Mouse (Mus musculus) megakaryocyte-erythroid progenitor cell, adult 5 weeks (primary cell): Measurements from ENCODE around the gene Csf1. TPM values are rescaled to one million over a fixed set of nuclear protein-coding genes. Genes with fewer than 3 reads are reported as not detected.

ENCODE experiments used
- polyA plus RNA-seq: library from polyadenylated mRNA; stranded (reverse); fragments of >175 nt; gene quantifications from 2 replicates; pipeline ENCODE4 v1.2.3, GENCODE M21; 2012

Csf1 gene
- polyA plus RNA-seq = 9.2 and 9.7 TPM in 2 replicates

DNA sequence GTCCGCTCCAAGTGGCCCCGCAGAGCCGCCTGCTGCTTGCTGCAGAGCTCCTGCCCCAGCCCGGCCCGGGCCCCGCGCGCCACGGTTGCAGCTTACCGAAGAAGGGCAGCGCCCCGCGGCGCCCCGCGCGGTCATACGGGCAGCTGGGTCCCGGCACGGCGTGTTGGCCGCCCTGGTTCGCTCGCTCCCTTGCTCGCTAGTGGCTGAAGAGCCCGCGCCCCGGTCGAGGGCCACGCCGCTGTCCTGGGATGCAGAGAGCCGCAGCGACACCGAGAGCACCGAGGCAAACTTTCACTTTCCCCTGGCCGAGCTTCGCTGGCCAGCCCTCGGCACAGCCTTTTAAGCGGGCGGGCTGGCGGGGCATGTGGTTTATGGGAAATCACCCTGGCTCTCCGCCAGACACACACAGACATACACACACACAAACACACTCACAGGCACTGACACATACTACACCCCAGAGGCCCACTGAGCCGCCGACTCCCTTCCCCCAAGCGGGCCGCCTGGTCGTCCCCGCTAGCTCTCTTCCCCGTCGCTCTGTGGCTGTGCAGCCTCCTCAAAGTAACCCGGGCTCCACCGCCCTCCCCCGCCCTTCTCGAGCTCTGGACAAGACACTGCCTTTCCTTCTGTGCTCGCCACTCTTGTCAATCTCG is at the start of gene Csf1:
TSS of gene Csf1 (minus strand) at position 541 of the 653 bp plus-strand sequence.

DNA sequence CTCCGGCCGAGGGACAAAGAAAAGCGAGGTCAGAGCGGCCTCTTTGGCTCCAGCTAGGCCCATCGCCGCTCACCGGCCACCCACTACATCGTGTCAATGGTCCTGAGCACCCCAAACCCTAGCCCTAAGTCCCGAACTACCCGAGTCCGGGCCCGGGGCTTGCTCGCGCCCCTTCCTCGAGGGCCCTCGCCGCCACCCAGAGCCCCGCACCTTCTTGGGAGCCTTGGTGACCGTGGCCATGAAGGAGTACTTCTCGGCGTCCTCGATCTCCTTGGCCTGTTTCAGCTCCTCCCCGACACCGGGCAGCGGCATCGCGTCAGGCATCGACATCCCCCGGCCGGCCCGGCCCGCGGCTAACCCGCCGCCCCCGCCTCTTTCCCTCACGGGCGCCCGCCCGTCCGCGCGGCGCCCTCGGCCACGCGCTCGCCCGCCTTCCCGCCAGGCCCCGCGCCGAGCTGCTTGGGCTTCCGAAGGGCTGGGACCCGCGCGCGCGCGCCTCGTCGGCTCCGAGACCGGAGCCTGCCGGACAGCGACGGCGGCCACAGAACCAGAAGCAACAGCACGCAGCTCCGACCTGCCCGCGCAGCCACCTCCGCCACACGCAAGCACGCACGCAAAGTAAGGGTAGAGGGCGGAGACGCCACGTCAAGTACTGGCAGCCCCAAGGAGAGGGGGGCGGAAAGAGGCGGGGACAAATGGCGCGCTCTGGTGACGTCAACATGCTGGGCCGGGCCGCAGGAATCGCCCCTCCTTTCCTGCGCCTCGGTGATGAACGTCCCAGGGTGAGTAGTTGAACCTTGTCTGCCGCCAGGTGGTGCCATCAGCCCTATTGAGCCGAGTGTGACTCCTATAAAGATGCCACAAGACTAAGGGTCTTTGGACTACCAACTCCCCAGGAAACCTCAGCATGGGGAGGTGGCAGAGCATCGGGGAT is 64.1 kb downstream of the Csf1 start, which contains the start of gene Ahcyl1:
TSS of gene Ahcyl1 (minus strand) at position 613 of the 934 bp plus-strand sequence.

Other genes starting within 250 kb of the Csf1 start
- gene Slc6a17, start 242.5 kb downstream of the Csf1 start, polyA plus RNA-seq = 0.03 and 0.65 TPM in 2 replicates
- gene Ubl4b, start 205.4 kb downstream of the Csf1 start, polyA plus RNA-seq = not detected in 2 replicates
- gene Alx3, start 165.4 kb downstream of the Csf1 start, polyA plus RNA-seq = not detected in 2 replicates
- gene Gm10961, start 129.1 kb downstream of the Csf1 start, polyA plus RNA-seq = not detected in 2 replicates
- 20.1 and 20.8 TPM in 2 replicates for gene Strip1, start 128.8 kb downstream of the Csf1 start, polyA plus RNA-seq
- gene Ahcyl1, start 63.9 kb downstream of the Csf1 start, polyA plus RNA-seq = 11.1 and 13.2 TPM in 2 replicates
- gene Eps8l3, start 116.8 kb upstream of the Csf1 start, polyA plus RNA-seq = 0.02 TPM in 1 of 2 replicates, not detected in the other
- gene Gstm5, start 135.4 kb upstream of the Csf1 start, polyA plus RNA-seq = 2.8 and 4.2 TPM in 2 replicates
- gene Gstm7, start 171.3 kb upstream of the Csf1 start, polyA plus RNA-seq = 0.64 and 0.97 TPM in 2 replicates
- not detected in 2 replicates for gene Gstm6, start 183.3 kb upstream of the Csf1 start, polyA plus RNA-seq
- gene Gstm3, start 208.8 kb upstream of the Csf1 start, polyA plus RNA-seq = not detected in 2 replicates
- gene Gstm2, start 226.0 kb upstream of the Csf1 start, polyA plus RNA-seq = 0.16 and 0.23 TPM in 2 replicates